Mouse (Mus musculus) forebrain, embryonic 10.5 days (tissue): ENCODE data around the gene Crlf1. TPM values are rescaled to one million over a fixed set of nuclear protein-coding genes. Genes with fewer than 3 reads are reported as not detected.

ENCODE experiments used
- DNase-seq: peaks from one replicate; pipeline ENCODE4 v3.0.0-alpha.2; 2017; ENCODE audit warnings: low spot score; ENCODE audit errors: extremely low spot score
- H3K27ac ChIP-seq: fragments of 300-500 bp; sonication (generic); 2 replicates; pipeline ENCODE4 v1.5.1; 2016; ENCODE audit warnings: mild to moderate bottlenecking
- H3K27me3 ChIP-seq: fragments of 300-500 bp; sonication (generic); 2 replicates; pipeline ENCODE4 v1.6.1; 2016; ENCODE audit warnings: mild to moderate bottlenecking; ENCODE audit not compliant: poor library complexity, severe bottlenecking
- H3K36me3 ChIP-seq: fragments of 300-500 bp; sonication (generic); replicated peaks from 2 replicates; pipeline ENCODE4 v1.6.1; 2016; ENCODE audit warnings: mild to moderate bottlenecking, moderate library complexity
- H3K4me1 ChIP-seq: fragments of 300-500 bp; sonication (generic); 2 replicates; pipeline ENCODE4 v1.6.1; 2016
- H3K4me3 ChIP-seq: fragments of 300-500 bp; sonication (generic); 2 replicates; pipeline ENCODE4 v1.5.1; 2016; ENCODE audit warnings: mild to moderate bottlenecking, moderate library complexity
- H3K9me3 ChIP-seq: fragments of 300-500 bp; sonication (generic); 2 replicates; pipeline ENCODE4 v1.6.1; 2016; ENCODE audit warnings: mild to moderate bottlenecking, moderate library complexity
- WGBS: fragments of 180-500 bp; shearing (Covaris S2); methylation state at CpG from one replicate; pipeline ENCODE4 v1.1.7; 2016; 5-methylcytosine and 5-hydroxymethylcytosine counted together
- polyA plus RNA-seq: library from polyadenylated mRNA; unstranded; fragments of >200 nt; fragmentation: Nextera tagmentation; extraction: Ambion mirVana; gene quantifications from 2 replicates; pipeline ENCODE4 v1.2.1, GENCODE M21; 2016

Crlf1 gene
- polyA plus RNA-seq, 1 experiment from 2014 or later: 48.4 TPM

GRCm38 (mm10) chr8:70460606-70461005 is 32.4 kb upstream of the Crlf1 start:
- H3K9me3 ChIP-seq: no peaks in the 10 kb centered on the region; the same call in 1 of the 2 replicates
- 91% methylated on average over 9 of the region's 9 CpGs for WGBS
- peaks cover 13% of the 10 kb centered on the region; the same call in 1 of the 2 replicates for H3K36me3 ChIP-seq
- H3K27me3 ChIP-seq: no peaks in the 10 kb centered on the region
- peaks cover 20% of the 10 kb centered on the region; the same call in 1 of the 2 replicates for H3K4me1 ChIP-seq
- DNase-seq: no peak
- H3K27ac ChIP-seq: no peak overlapping the region
- H3K4me3 ChIP-seq: no peak overlapping the region

- no peak overlapping the region for H3K4me3 ChIP-seq
- peaks cover 30% of the 10 kb centered on the region for H3K4me1 ChIP-seq
- 91% methylated on average over 16 of the region's 16 CpGs for WGBS
- no peak overlapping the region for H3K27ac ChIP-seq
- H3K27me3 ChIP-seq: no peaks in the 10 kb centered on the region
- DNase-seq: no peak
- H3K9me3 ChIP-seq: no peaks in the 10 kb centered on the region; the same call in 1 of the 2 replicates
- H3K36me3 ChIP-seq: peaks cover 23% of the 10 kb centered on the region
Observed at GRCm38 (mm10) chr8:70461765-70462515, 31.0 kb upstream of the Crlf1 start.

- WGBS: 95% methylated on average over 8 of the region's 8 CpGs
- Histone ChIP-seq H3K4me1 (peaks cover 35% of the 10 kb centered on the region), H3K27ac (no peak overlapping the region), H3K27me3 (no peaks in the 10 kb centered on the region), H3K36me3 (peaks cover 23% of the 10 kb centered on the region), H3K9me3 (no peaks in the 10 kb centered on the region; the same call in 1 of the 2 replicates), H3K4me3 (no peak overlapping the region)
- no peak for DNase-seq
Observed at GRCm38 (mm10) chr8:70462516-70462813, 30.5 kb upstream of the Crlf1 start.

DNA sequence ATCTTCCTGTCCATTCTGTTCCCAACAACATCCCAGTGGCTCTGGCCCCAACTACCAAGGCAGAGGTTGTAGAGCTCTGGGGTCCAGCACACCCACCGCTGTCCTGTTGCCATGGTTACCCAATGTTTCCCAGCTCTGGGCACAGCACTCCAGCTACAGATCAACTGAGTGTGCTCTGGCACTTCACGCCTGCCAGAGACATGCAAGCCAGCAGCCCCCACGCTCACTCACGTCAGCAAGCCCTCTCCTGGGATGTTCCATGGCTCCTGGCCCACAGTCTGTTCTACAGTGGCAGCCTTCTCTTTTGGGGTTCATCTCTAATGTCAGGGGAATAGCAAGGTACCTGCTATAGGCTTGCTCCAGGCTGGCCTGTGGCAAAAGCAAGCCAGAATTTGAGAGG is 29.7 kb upstream of the Crlf1 start:
- no peaks in the 10 kb centered on the region for H3K27me3 ChIP-seq
- 90% methylated on average over 4 of the region's 4 CpGs for WGBS
- peaks cover 23% of the 10 kb centered on the region for H3K36me3 ChIP-seq
- no peak for DNase-seq
- H3K9me3 ChIP-seq: no peaks in the 10 kb centered on the region; the same call in 1 of the 2 replicates
- H3K4me1 ChIP-seq: peaks cover 44% of the 10 kb centered on the region
- no peak overlapping the region for H3K27ac ChIP-seq
- H3K4me3 ChIP-seq: no peak overlapping the region

- peaks cover 48% of the 10 kb centered on the region for H3K4me1 ChIP-seq
- H3K27me3 ChIP-seq: no peaks in the 10 kb centered on the region
- WGBS: 92% methylated on average over 6 of the region's 6 CpGs
- no peaks in the 10 kb centered on the region; the same call in 1 of the 2 replicates for H3K9me3 ChIP-seq
- H3K27ac ChIP-seq: no peak overlapping the region
- DNase-seq: no peak
- peaks cover 22% of the 10 kb centered on the region for H3K36me3 ChIP-seq
- no peak overlapping the region for H3K4me3 ChIP-seq
Observed at GRCm38 (mm10) chr8:70464162-70464561, 28.8 kb upstream of the Crlf1 start.

DNA sequence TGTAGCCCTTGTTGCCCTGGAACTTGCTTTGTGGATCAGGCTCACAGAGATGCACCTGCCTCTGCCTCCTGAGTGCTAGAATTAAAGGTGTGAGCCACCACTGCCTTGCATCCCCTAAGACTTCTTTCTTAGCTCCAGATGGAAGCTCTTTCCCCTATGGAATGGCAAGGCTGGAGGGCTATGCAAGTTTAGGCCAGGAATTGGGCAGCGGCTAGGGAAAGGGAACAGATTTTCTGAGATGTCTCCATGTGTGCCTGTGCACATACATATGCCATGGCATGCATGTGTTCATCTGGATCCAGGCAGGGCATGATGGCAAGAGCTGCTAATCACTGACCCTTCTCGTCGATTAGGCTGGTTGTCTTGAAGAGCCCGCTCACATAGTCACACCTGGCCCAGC is 27.3 kb upstream of the Crlf1 start:
- H3K27ac ChIP-seq: no peak overlapping the region
- no peak for DNase-seq
- 96% methylated on average over 4 of the region's 4 CpGs for WGBS
- no peak overlapping the region for H3K4me3 ChIP-seq
- peaks cover 12% of the 10 kb centered on the region for H3K36me3 ChIP-seq
- no peaks in the 10 kb centered on the region for H3K9me3 ChIP-seq
- H3K27me3 ChIP-seq: no peaks in the 10 kb centered on the region
- peaks cover 51% of the 10 kb centered on the region for H3K4me1 ChIP-seq

DNA sequence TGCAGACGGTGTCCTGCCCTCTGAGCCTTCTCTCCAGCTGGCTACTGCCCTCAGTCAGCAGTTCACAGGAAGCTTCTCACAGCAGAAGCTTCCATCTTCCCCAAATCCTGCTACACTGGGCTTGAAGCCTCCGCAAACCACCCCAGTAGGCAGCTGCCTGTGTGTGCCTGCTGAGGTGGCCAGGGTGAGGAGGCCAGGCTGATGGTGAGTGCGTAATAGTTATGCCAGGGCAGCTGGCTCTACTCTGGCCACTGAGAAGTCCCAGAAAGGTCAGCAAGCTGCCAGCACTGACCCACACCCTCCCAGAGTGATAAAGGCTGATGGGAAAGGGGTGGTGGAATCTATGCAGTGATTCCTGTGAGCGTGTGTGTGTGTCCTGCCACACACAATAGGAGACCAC is 26.7 kb upstream of the Crlf1 start:
- H3K27ac ChIP-seq: 0 out of 2 replicates have a peak overlapping the region, but pooled peaks have one; percentile 31
- no peak for DNase-seq
- peaks cover 13% of the 10 kb centered on the region for H3K36me3 ChIP-seq
- H3K27me3 ChIP-seq: no peaks in the 10 kb centered on the region
- H3K9me3 ChIP-seq: no peaks in the 10 kb centered on the region
- H3K4me3 ChIP-seq: no peak overlapping the region
- 85% methylated on average over 4 of the region's 4 CpGs for WGBS
- peaks cover 47% of the 10 kb centered on the region for H3K4me1 ChIP-seq

DNA sequence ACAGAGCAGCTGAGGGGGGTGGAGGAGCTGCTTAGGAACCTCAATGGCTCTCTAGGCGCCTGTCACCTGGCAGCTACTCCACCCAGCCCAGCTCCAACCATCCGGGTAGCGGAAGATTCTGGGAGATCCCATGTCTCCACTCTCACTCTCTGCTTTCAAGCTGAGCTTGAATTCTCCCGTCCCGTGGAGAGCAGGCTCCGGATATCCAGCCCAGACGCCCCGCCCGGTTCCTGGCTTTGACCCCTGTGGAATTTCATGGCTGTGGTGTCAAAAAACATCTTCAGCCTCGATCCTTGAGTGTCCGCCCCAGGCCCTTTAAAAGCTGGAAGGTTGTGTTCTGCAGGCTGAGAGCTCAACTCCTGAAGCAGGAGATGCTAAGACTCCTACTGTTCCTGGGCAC is 26.2 kb upstream of the Crlf1 start:
- H3K4me1 ChIP-seq: peaks cover 46% of the 10 kb centered on the region
- 70% methylated on average over 11 of the region's 11 CpGs for WGBS
- H3K4me3 ChIP-seq: no peak overlapping the region
- peaks cover 13% of the 10 kb centered on the region for H3K36me3 ChIP-seq
- no peaks in the 10 kb centered on the region for H3K9me3 ChIP-seq
- DNase-seq: no peak
- peak overlapping the region; percentile 31 for H3K27ac ChIP-seq
- H3K27me3 ChIP-seq: no peaks in the 10 kb centered on the region

- no peak for DNase-seq
- no peaks in the 10 kb centered on the region for H3K9me3 ChIP-seq
- 75% methylated on average over 5 of the region's 5 CpGs for WGBS
- no peak overlapping the region for H3K4me3 ChIP-seq
- H3K27me3 ChIP-seq: no peaks in the 10 kb centered on the region
- peak overlapping the region; percentile 31 for H3K27ac ChIP-seq
- peaks cover 14% of the 10 kb centered on the region for H3K36me3 ChIP-seq
- H3K4me1 ChIP-seq: peaks cover 44% of the 10 kb centered on the region
Observed at GRCm38 (mm10) chr8:70467229-70467725, 25.7 kb upstream of the Crlf1 start.

DNA sequence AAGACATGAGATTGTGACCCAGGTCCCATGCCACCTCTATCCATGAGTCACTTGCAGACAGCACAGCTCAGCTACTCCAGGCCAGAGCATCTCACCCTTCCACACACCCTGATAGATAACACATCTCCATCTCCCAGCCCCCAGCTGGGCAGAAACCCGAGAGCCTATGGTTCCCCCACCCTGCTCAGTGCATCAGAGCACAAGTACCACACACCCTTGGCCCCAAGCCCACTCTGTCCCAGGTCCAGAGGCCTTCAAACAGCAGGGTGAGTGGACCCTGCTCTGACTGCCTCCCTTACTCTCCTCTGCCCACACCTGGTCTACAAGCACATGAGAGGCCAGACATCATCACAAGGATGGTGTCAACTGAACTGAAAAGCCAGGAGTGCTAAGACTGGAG is 25.1 kb upstream of the Crlf1 start:
- WGBS: 67% methylated on average over 1 of the region's 1 CpGs
- Histone ChIP-seq H3K36me3 (peaks cover 20% of the 10 kb centered on the region), H3K27ac (no peak overlapping the region), H3K4me1 (peaks cover 44% of the 10 kb centered on the region), H3K27me3 (no peaks in the 10 kb centered on the region), H3K9me3 (no peaks in the 10 kb centered on the region), H3K4me3 (no peak overlapping the region)
- DNase-seq: no peak

DNA sequence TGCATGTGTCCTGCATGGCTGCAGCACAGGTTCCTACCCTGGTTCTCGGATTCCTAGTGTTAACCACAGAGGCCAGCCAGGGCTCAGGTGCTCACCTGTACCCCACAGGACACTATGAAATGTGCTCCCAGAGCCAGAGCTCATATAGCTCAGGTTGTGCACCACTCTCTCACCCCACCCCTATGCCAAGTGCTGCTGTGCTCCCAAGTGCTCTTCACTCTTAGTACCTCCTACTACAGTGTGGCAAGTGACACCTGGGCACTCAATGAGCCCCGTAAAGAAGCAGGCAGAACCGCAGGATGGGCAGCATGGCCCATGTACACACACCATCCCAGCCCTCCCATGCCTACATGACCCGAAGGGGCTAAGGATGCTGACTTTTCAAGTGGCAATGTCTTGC is 24.2 kb upstream of the Crlf1 start:
- DNase-seq: no peak
- WGBS: 92% methylated on average over 4 of the region's 4 CpGs
- H3K9me3 ChIP-seq: no peaks in the 10 kb centered on the region
- no peaks in the 10 kb centered on the region for H3K27me3 ChIP-seq
- peaks cover 37% of the 10 kb centered on the region for H3K4me1 ChIP-seq
- no peak overlapping the region for H3K27ac ChIP-seq
- no peak overlapping the region for H3K4me3 ChIP-seq
- H3K36me3 ChIP-seq: peaks cover 20% of the 10 kb centered on the region

- no peaks in the 10 kb centered on the region for H3K9me3 ChIP-seq
- H3K4me1 ChIP-seq: peaks cover 36% of the 10 kb centered on the region
- WGBS: 72% methylated on average over 10 of the region's 10 CpGs
- no peaks in the 10 kb centered on the region for H3K27me3 ChIP-seq
- no peak for DNase-seq
- no peak overlapping the region; the same call in 1 of the 2 replicates for H3K27ac ChIP-seq
- H3K36me3 ChIP-seq: peaks cover 24% of the 10 kb centered on the region
- no peak overlapping the region for H3K4me3 ChIP-seq
Observed at GRCm38 (mm10) chr8:70469295-70469916, 23.6 kb upstream of the Crlf1 start.

- peaks cover 36% of the 10 kb centered on the region for H3K4me1 ChIP-seq
- no peak for DNase-seq
Observed at GRCm38 (mm10) chr8:70469938-70470337, 23.0 kb upstream of the Crlf1 start.

More at GRCm38 (mm10) chr8:70469938-70470337, 23.0 kb upstream of the Crlf1 start:
- 77% methylated on average over 2 of the region's 2 CpGs for WGBS
- Histone ChIP-seq H3K27me3 (no peaks in the 10 kb centered on the region), H3K27ac (no peak overlapping the region), H3K36me3 (peaks cover 26% of the 10 kb centered on the region), H3K9me3 (no peaks in the 10 kb centered on the region), H3K4me3 (no peak overlapping the region)
